Mouse (Mus musculus) macrophage (primary cell): ENCODE data around the gene Lhx9. TPM values are rescaled to one million over a fixed set of nuclear protein-coding genes. Genes with fewer than 3 reads are reported as not detected.

ENCODE experiments used
- H3K27ac ChIP-seq: fragments of 350-480 bp; formaldehyde crosslinking; 2 replicates; pipeline ENCODE4 v1.9.0; 2021
- H3K36me3 ChIP-seq: fragments of 350-480 bp; formaldehyde crosslinking; 2 replicates; pipeline ENCODE4 v1.9.0; 2021; ENCODE audit errors: inconsistent target
- H3K4me3 ChIP-seq: fragments of 350-480 bp; formaldehyde crosslinking; 2 replicates; pipeline ENCODE4 v1.9.0; 2021; ENCODE audit errors: inconsistent target
- H3K79me2 ChIP-seq: fragments of 350-480 bp; formaldehyde crosslinking; 2 replicates; pipeline ENCODE4 v1.9.0; 2021; ENCODE audit errors: inconsistent target
- WGBS: methylation state at CpG from one replicate; pipeline ENCODE4 v1.1.7; 2026; ENCODE audit warnings: inconsistent platforms; ENCODE audit not compliant: missing documents; 5-methylcytosine and 5-hydroxymethylcytosine counted together
- polyA plus RNA-seq: library from polyadenylated mRNA; stranded (reverse); fragments of 250-400 nt; gene quantifications from 3 replicates; pipeline ENCODE4 v1.2.4, GENCODE M21; 2018; ENCODE audit warnings: inconsistent platforms

Lhx9 gene
- polyA plus RNA-seq, 1 experiment from 2014 or later = not detected

DNA sequence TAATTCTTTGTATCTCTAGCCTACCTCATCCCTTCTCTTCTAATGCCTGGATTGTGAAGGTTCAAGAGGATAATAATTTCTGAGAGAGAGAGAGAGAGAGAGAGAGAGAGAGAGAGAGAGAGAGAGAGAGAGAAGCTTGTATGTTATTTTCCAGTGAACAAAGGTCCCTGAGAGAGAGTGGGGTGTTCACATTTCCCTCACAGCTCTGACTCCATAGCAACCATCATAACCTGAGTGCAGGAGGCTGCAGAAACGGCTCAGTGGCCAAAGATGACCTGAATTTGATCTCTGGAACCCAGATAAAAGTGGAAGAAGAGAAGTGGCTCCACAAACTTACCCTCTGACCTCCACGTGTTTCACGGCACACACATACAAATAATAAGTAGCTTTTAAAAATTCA, 46.6 kb downstream of the Lhx9 start:
- Histone ChIP-seq H3K36me3 (no peaks in the 10 kb centered on the region), H3K79me2 (no peaks in the 10 kb centered on the region), H3K4me3 (no peak overlapping the region), H3K27ac (no peak overlapping the region)
- 78% methylated on average over 3 of the region's 3 CpGs for WGBS

DNA sequence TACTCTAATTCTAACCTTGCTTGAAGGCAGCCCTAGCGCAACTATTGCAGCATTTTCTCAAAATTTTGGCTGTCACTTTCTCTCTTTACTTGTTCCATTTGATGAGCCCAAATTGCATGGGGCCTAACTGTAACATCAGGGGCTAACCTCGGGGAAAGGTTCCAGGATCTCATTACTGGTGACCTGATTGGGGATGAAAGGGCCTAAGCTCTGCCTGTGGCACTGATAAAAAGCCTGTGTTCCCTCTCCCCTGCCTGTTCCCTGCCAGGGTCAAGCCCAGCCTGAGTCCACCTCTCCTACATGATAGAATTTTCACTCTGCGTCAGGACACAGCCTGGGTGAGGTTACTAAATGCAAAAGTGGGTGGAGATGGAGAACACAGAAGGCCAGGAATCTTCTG, 47.1 kb downstream of the Lhx9 start:
- Histone ChIP-seq H3K79me2 (no peaks in the 10 kb centered on the region), H3K27ac (no peak overlapping the region), H3K36me3 (no peaks in the 10 kb centered on the region), H3K4me3 (no peak overlapping the region)
- WGBS = 86% methylated on average over 3 of the region's 3 CpGs

DNA sequence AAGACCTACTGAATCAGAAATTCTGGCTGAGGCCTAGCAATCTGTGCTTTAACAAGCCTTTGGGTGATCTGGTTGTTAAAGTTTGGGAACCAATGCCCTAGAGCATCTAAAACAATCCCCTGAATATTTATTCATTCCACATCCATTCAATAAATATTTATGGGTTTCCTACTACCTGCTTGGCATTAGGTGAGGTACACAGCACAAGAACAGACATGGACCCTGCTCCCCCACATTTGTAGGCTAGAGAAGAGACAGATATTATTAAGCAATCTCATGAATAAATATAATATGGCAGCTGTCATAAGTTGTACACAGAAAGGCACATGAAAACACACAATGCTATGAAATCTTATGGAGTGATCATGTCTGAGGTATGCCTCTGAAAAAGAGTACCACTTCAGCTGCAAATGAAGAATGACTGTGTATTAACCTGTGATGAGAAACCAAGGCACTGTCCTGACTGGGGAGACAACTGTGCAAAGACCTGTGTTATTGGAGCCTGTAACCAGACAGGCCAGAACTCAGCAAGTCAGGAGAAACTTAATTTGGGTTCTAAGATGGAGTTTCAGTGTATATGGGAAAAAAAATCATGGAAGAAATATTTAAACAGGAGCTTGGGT, 48.6 kb downstream of the Lhx9 start:
- Histone ChIP-seq H3K79me2 (no peaks in the 10 kb centered on the region), H3K36me3 (no peaks in the 10 kb centered on the region), H3K4me3 (no peak overlapping the region), H3K27ac (no peak overlapping the region)

DNA sequence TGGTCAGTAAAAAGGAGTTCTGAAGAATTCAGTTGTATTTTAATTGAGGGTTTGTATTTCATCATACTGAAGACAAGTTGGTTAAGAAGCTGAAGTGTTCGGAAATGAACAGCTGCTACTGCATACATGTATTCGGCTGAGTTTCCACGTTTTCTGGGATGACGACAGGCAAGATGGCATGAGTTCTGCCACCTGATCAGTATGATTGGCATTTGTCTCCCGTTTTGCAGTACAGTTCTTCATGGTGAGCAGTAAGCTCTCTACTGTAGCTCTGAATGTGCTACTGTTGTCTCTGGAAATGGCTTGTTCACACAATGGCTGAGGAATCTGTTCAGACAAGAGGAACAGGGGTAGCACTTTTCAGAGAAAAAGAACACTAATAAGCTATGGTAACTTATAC, 50.3 kb downstream of the Lhx9 start:
- Histone ChIP-seq H3K36me3 (no peaks in the 10 kb centered on the region), H3K27ac (no peak overlapping the region), H3K79me2 (no peaks in the 10 kb centered on the region), H3K4me3 (no peak overlapping the region)
- 92% methylated on average over 5 of the region's 5 CpGs for WGBS

DNA sequence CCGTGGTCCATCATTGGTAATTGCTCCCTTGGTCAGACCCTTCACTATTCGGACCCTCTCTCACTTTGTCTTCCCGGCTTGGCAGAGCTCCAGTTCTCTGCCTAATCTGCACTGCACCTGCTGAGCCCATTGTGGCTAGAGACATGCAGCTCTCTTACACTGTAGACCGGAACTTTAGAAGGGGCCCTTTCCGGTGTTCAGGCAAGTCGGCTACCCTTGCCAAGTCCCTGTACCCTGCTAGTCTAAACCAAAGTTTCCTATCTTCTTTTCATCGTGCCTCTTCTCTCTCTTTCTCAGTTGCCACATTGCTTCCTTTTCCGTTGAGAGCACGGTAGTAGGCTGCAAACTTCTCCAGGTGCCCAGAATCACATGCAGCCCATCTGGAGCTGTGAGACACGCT, 62.5 kb downstream of the Lhx9 start:
- no peak overlapping the region for H3K27ac ChIP-seq
- H3K4me3 ChIP-seq = no peak overlapping the region
- 32% methylated on average over 10 of the region's 10 CpGs for WGBS
- no peaks in the 10 kb centered on the region for H3K79me2 ChIP-seq
- H3K36me3 ChIP-seq = no peaks in the 10 kb centered on the region

DNA sequence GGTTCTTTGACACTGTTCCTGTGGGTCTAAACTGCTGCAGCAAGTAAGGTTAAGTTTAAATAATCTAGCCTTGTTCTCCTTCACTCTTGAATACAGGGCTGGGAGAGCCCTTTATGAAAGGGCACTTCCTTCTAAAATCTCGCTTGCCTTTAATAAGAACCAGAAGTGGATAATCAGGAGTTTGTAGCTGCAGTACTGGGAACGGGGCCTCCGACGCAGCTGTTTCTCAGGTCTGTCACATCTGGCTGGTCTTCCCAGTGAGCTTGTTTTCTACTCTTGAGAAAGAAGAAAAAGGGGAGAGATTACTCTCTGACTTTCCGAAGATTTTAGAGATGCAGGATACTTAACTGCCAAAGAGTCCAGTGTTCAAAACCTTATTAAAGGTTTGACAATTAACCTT, 64.4 kb downstream of the Lhx9 start:
- Histone ChIP-seq H3K36me3 (no peaks in the 10 kb centered on the region), H3K27ac (no peak overlapping the region), H3K79me2 (no peaks in the 10 kb centered on the region), H3K4me3 (no peak overlapping the region)
- WGBS = 83% methylated on average over 5 of the region's 5 CpGs

Other genes with a start within 250 kb of the Lhx9 start
- 52.7 to 66.7 TPM (median 66.2 TPM) in 3 replicates for gene Nek7, start 228.4 kb downstream of the Lhx9 start, polyA plus RNA-seq
- 5.2 to 14.8 TPM (median 11.9 TPM) in 3 replicates for gene 2310009B15Rik, start 8.3 kb upstream of the Lhx9 start, polyA plus RNA-seq
- 13.8 to 25.0 TPM (median 15.0 TPM) in 3 replicates for gene Dennd1b, start 114.9 kb upstream of the Lhx9 start, polyA plus RNA-seq